Mouse (Mus musculus) liver, embryonic 18 days (tissue): ENCODE data around the gene Rpp25. TPM values are rescaled to one million over a fixed set of nuclear protein-coding genes. Genes with fewer than 3 reads are reported as not detected.

ENCODE experiments used
- polyA plus RNA-seq: library from polyadenylated mRNA; depleted of rRNA; stranded (reverse); fragments of >200 nt; gene quantifications from 2 replicates; pipeline ENCODE4 v1.2.3, GENCODE M21; 2012; rRNA removed

The Rpp25 gene
- 0.26 and 0.47 TPM in 2 replicates for polyA plus RNA-seq

GRCm38 (mm10) chr9:57503622-57504380 lies at the start of gene Rpp25:
Rpp25 (plus strand) TSS chr9:57504026.

GRCm38 (mm10) chr9:57467896-57468549 lies 35.8 kb upstream of the Rpp25 start, which contains the start of gene Scamp5:
Scamp5 (minus strand) TSS chr9:57468060.

DNA sequence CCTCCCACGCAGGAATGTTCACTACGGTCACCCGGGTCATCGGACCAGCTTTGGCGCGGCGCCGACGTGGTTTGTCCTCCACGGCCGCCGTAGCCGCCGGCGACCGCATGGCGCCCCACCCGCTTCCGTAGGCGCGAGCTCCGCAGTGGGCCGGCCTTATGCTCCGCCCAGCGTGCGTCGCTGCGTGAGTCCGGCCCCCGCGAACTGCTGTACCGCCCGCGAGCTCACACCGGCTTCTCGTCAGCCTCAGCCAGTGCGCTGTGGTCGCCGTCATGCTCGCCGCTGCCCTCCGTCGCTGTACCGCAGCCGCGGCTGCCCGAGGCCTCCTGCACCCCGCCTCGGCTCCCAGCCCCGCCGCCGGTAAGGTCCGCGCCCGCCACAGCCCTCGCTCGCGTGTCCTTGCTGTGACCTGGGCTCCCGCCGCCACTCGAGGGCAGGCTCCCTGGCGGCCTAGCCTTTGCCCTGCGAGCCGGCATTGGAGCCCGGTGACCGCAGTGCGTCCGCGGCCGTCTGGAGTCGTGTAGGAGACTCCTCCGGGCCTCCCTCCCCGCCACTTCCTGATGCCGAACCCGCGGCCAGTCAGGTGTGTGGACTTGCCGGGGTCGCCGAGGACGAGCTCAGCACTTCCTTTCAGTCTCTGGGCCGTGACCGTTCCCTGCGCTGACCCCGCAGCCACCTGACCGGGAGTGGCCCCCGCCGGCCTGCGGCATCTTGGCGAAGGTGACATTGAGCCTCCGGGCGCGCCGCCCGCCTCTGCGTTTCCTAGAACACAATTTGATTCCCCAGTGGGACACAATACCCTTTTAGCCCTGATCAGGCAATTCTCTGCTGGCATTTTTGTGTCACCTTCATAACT lies 17.5 kb downstream of the Rpp25 start, which contains the start of gene Cox5a:
Gene Cox5a, plus strand, starts transcription at position 219 of the 856 bp plus-strand sequence.

GRCm38 (mm10) chr9:57537044-57537727 lies 33.4 kb downstream of the Rpp25 start, which contains the start of gene Fam219b:
Fam219b (plus strand) TSS chr9:57537528.

DNA sequence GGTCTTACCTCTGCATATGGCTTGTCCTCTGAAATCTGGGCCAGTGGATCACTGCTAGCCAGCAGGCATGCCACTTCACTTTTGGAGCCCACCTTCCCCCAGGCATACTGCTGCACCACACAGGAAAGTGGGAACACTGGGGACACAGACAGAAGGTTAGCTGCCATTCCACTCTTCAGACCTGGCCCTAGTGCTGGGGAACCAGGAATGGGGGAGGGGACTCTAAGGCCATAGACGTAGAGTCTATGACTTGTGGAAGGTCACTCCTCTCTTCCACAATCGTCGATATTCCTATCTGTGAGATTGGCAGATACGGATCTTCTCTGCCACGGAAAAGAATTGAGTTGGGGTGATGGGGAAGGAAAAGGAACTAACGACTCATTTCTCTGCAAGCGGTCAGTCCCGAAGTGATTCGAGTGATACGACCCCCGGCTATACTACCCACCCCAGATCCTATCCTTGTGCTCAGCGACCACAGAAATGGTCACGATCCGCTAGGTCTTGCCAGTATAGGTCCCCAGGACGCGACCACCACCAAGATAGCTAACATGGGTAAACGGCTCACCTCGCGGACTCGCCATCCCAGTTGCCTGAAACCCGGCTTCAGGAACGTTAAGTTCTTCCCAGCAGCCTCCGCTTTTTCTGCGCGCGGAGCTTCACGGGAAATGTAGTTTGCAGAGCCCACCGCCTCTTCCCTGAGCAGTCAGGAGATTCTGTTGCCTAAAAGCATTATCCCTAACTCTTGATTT lies 48.5 kb downstream of the Rpp25 start, which contains the start of gene Mpi:
Gene Mpi, minus strand, starts transcription at position 625 of the 749 bp plus-strand sequence.

Other genes with a start within 250 kb of the Rpp25 start
- 6.1 and 7.1 TPM in 2 replicates for gene 1700017B05Rik, start 241.4 kb upstream of the Rpp25 start, polyA plus RNA-seq
- gene Ppcdc, start 63.9 kb upstream of the Rpp25 start, polyA plus RNA-seq, result 10.2 and 11.9 TPM in 2 replicates
- 10.4 and 12.0 TPM in 2 replicates for gene Scamp5, start 36.0 kb upstream of the Rpp25 start, polyA plus RNA-seq
- 168 and 176 TPM in 2 replicates for gene Cox5a, start 17.2 kb downstream of the Rpp25 start, polyA plus RNA-seq
- gene Fam219b, start 33.5 kb downstream of the Rpp25 start, polyA plus RNA-seq, result 2.4 and 2.6 TPM in 2 replicates
- 10.8 and 11.0 TPM in 2 replicates for gene Mpi, start 48.7 kb downstream of the Rpp25 start, polyA plus RNA-seq
- gene Scamp2, start 56.9 kb downstream of the Rpp25 start, polyA plus RNA-seq, result 21.4 and 22.3 TPM in 2 replicates
- gene Ulk3, start 85.4 kb downstream of the Rpp25 start, polyA plus RNA-seq, result 6.2 and 7.4 TPM in 2 replicates
- not detected in 2 replicates for gene Cplx3, start 102.3 kb downstream of the Rpp25 start, polyA plus RNA-seq
- gene Lman1l, start 116.7 kb downstream of the Rpp25 start, polyA plus RNA-seq, result not detected in 2 replicates
- 24.2 and 25.1 TPM in 2 replicates for gene Csk, start 149.6 kb downstream of the Rpp25 start, polyA plus RNA-seq
- gene Cyp1a2, start 179.7 kb downstream of the Rpp25 start, polyA plus RNA-seq, result 1.4 and 1.8 TPM in 2 replicates
- gene Cyp1a1, start 183.9 kb downstream of the Rpp25 start, polyA plus RNA-seq, result 0.13 and 0.59 TPM in 2 replicates
- 7.6 and 9.2 TPM in 2 replicates for gene Edc3, start 204.5 kb downstream of the Rpp25 start, polyA plus RNA-seq